Mouse (Mus musculus) limb, embryonic 13.5 days (tissue): Measurements from ENCODE around the gene Lingo4. TPM values are rescaled to one million over a fixed set of nuclear protein-coding genes. Genes with fewer than 3 reads are reported as not detected.

Experiments used
- ATAC-seq: fragments of 200-750 bp; cut with Nextera tagmentation; 2 replicates; pipeline ENCODE4 v1.8.0; 2017; ENCODE audit warnings: low read depth, moderate number of reproducible peaks, moderate TSS enrichment; ENCODE audit not compliant: low FRiP score
- H3K27ac ChIP-seq: fragments of 300-500 bp; sonication (generic); 2 replicates; pipeline ENCODE4 v1.5.1; 2015; ENCODE audit warnings: inconsistent platforms, mild to moderate bottlenecking, moderate library complexity
- H3K27me3 ChIP-seq: fragments of 300-500 bp; sonication (generic); 2 replicates; pipeline ENCODE4 v1.6.1; 2015; ENCODE audit warnings: mild to moderate bottlenecking, inconsistent platforms
- H3K36me3 ChIP-seq: fragments of 300-500 bp; sonication (generic); 2 replicates; pipeline ENCODE4 v1.6.1; 2015; ENCODE audit warnings: inconsistent platforms, mild to moderate bottlenecking, moderate library complexity
- H3K4me1 ChIP-seq: fragments of 300-500 bp; sonication (generic); 2 replicates; pipeline ENCODE4 v1.6.1; 2015; ENCODE audit warnings: inconsistent platforms
- H3K4me2 ChIP-seq: fragments of 300-500 bp; sonication (generic); replicated peaks from 2 replicates; pipeline ENCODE4 v1.6.1; 2015; ENCODE audit warnings: inconsistent platforms, mild to moderate bottlenecking, moderate library complexity
- H3K4me3 ChIP-seq: fragments of 300-500 bp; sonication (generic); 2 replicates; pipeline ENCODE4 v1.5.1; 2015; ENCODE audit warnings: moderate library complexity, mild to moderate bottlenecking, inconsistent platforms
- H3K9ac ChIP-seq: fragments of 300-500 bp; sonication (generic); 2 replicates; pipeline ENCODE4 v1.6.1; 2015; ENCODE audit warnings: mild to moderate bottlenecking, inconsistent platforms
- H3K9me3 ChIP-seq: fragments of 300-500 bp; sonication (generic); 2 replicates; pipeline ENCODE4 v1.6.1; 2016; ENCODE audit warnings: inconsistent platforms
- WGBS: fragments of 180-500 bp; shearing (Covaris S2); methylation state at CpG from one replicate; pipeline ENCODE4 v1.1.7; 2015; 5-methylcytosine and 5-hydroxymethylcytosine counted together
- polyA plus RNA-seq: library from polyadenylated mRNA; unstranded; fragments of >200 nt; fragmentation: Nextera tagmentation; extraction: Ambion mirVana; gene quantifications from 2 replicates; pipeline ENCODE4 v1.2.1, GENCODE M21; 2015

Gene Lingo4
- polyA plus RNA-seq, 1 experiment from 2014 or later, result 0.14 TPM

GRCm38 (mm10) chr3:94373090-94373489 lies 25.2 kb upstream of the Lingo4 start:
- Histone ChIP-seq H3K4me3 (peak overlapping the region; percentile 27), H3K27me3 (peaks cover 8% of the 10 kb centered on the region; the same call in 1 of the 2 replicates), H3K9me3 (no peaks in the 10 kb centered on the region), H3K36me3 (no peaks in the 10 kb centered on the region), H3K4me2 (peak overlapping the region; percentile 60), H3K4me1 (peaks cover 37% of the 10 kb centered on the region), H3K9ac (no peak overlapping the region), H3K27ac (no peak overlapping the region)
- 4% methylated on average over 10 of the region's 10 CpGs for WGBS
- ATAC-seq, result peak; percentile 20

GRCm38 (mm10) chr3:94373597-94374011 lies 24.7 kb upstream of the Lingo4 start:
- Histone ChIP-seq H3K27me3 (peaks cover 8% of the 10 kb centered on the region; the same call in 1 of the 2 replicates), H3K4me1 (peaks cover 37% of the 10 kb centered on the region), H3K9me3 (no peaks in the 10 kb centered on the region), H3K4me2 (peak overlapping the region; percentile 60), H3K9ac (no peak overlapping the region; the same call in 1 of the 2 replicates), H3K27ac (no peak overlapping the region), H3K4me3 (peak overlapping the region; percentile 27), H3K36me3 (no peaks in the 10 kb centered on the region)
- 2% methylated on average over 5 of the region's 5 CpGs for WGBS
- ATAC-seq, result peak; percentile 38; the same call in 1 of the 2 replicates

GRCm38 (mm10) chr3:94374636-94375035 lies 23.7 kb upstream of the Lingo4 start:
- Histone ChIP-seq H3K4me1 (peaks cover 37% of the 10 kb centered on the region), H3K9ac (no peak overlapping the region), H3K9me3 (no peaks in the 10 kb centered on the region), H3K4me3 (no peak overlapping the region), H3K27ac (no peak overlapping the region), H3K36me3 (no peaks in the 10 kb centered on the region), H3K27me3 (peaks cover 8% of the 10 kb centered on the region; the same call in 1 of the 2 replicates), H3K4me2 (no peak overlapping the region)
- ATAC-seq, result no peak

- H3K27ac ChIP-seq, result no peak overlapping the region
- H3K27me3 ChIP-seq, result peaks cover 8% of the 10 kb centered on the region; the same call in 1 of the 2 replicates
- no peak for ATAC-seq
- no peak overlapping the region for H3K4me3 ChIP-seq
- H3K36me3 ChIP-seq, result no peaks in the 10 kb centered on the region
- WGBS, result 75% methylated on average over 2 of the region's 2 CpGs
- H3K4me1 ChIP-seq, result peaks cover 39% of the 10 kb centered on the region
- no peak overlapping the region for H3K9ac ChIP-seq
- no peaks in the 10 kb centered on the region for H3K9me3 ChIP-seq
- no peak overlapping the region for H3K4me2 ChIP-seq
Measured at GRCm38 (mm10) chr3:94375146-94375545, 23.2 kb upstream of the Lingo4 start.

- no peak overlapping the region for H3K4me2 ChIP-seq
- H3K9ac ChIP-seq, result no peak overlapping the region
- H3K36me3 ChIP-seq, result no peaks in the 10 kb centered on the region
- H3K9me3 ChIP-seq, result no peaks in the 10 kb centered on the region
- ATAC-seq, result no peak
- H3K27ac ChIP-seq, result no peak overlapping the region
- peaks cover 42% of the 10 kb centered on the region for H3K4me1 ChIP-seq
- H3K27me3 ChIP-seq, result peaks cover 8% of the 10 kb centered on the region; the same call in 1 of the 2 replicates
- H3K4me3 ChIP-seq, result no peak overlapping the region
- 51% methylated on average over 5 of the region's 5 CpGs for WGBS
Measured at GRCm38 (mm10) chr3:94375861-94376260, 22.5 kb upstream of the Lingo4 start.

- no peaks in the 10 kb centered on the region for H3K36me3 ChIP-seq
- WGBS, result 12% methylated on average over 13 of the region's 13 CpGs
- H3K4me1 ChIP-seq, result peaks cover 32% of the 10 kb centered on the region
- H3K4me2 ChIP-seq, result 0 out of 2 replicates have a peak overlapping the region, but pooled peaks have one; percentile 16
- H3K4me3 ChIP-seq, result no peak overlapping the region
- H3K9me3 ChIP-seq, result no peaks in the 10 kb centered on the region
- no peak overlapping the region for H3K27ac ChIP-seq
- no peak overlapping the region for H3K9ac ChIP-seq
- H3K27me3 ChIP-seq, result peaks cover 8% of the 10 kb centered on the region; the same call in 1 of the 2 replicates
- no peak; the same call in 1 of the 2 replicates for ATAC-seq
Measured at GRCm38 (mm10) chr3:94377028-94377923, 21.0 kb upstream of the Lingo4 start.

GRCm38 (mm10) chr3:94379831-94380510 lies 18.3 kb upstream of the Lingo4 start:
- 0 out of 2 replicates have a peak overlapping the region, but pooled peaks have one; percentile 25 for H3K9ac ChIP-seq
- H3K36me3 ChIP-seq, result no peaks in the 10 kb centered on the region
- peaks cover 6% of the 10 kb centered on the region for H3K27me3 ChIP-seq
- no peak overlapping the region for H3K4me3 ChIP-seq
- peaks cover 13% of the 10 kb centered on the region for H3K4me1 ChIP-seq
- H3K9me3 ChIP-seq, result no peaks in the 10 kb centered on the region
- ATAC-seq, result no peak
- 27% methylated on average over 9 of the region's 9 CpGs for WGBS
- H3K27ac ChIP-seq, result no peak overlapping the region
- no peak overlapping the region for H3K4me2 ChIP-seq

GRCm38 (mm10) chr3:94382308-94382707 lies 16.0 kb upstream of the Lingo4 start:
- WGBS, result 55% methylated on average over 5 of the region's 5 CpGs
- Histone ChIP-seq H3K4me1 (peaks cover 6% of the 10 kb centered on the region), H3K4me3 (no peak overlapping the region), H3K27ac (no peak overlapping the region), H3K9me3 (no peaks in the 10 kb centered on the region), H3K9ac (no peak overlapping the region), H3K27me3 (peaks cover 4% of the 10 kb centered on the region; the same call in 1 of the 2 replicates), H3K4me2 (no peak overlapping the region), H3K36me3 (no peaks in the 10 kb centered on the region)
- ATAC-seq, result no peak

GRCm38 (mm10) chr3:94383476-94383875 lies 14.8 kb upstream of the Lingo4 start:
- ATAC-seq, result no peak
- Histone ChIP-seq H3K27me3 (peaks cover 4% of the 10 kb centered on the region; the same call in 1 of the 2 replicates), H3K4me2 (no peak overlapping the region), H3K9me3 (no peaks in the 10 kb centered on the region), H3K9ac (no peak overlapping the region), H3K4me3 (no peak overlapping the region), H3K27ac (no peak overlapping the region), H3K4me1 (peaks cover 4% of the 10 kb centered on the region; the same call in 1 of the 2 replicates), H3K36me3 (no peaks in the 10 kb centered on the region)
- WGBS, result 71% methylated on average over 3 of the region's 3 CpGs

- peak; percentile 55; the same call in 1 of the 2 replicates for ATAC-seq
- Histone ChIP-seq H3K27me3 (peaks cover 4% of the 10 kb centered on the region; the same call in 1 of the 2 replicates), H3K27ac (no peak overlapping the region), H3K36me3 (no peaks in the 10 kb centered on the region), H3K4me1 (no peaks in the 10 kb centered on the region), H3K9ac (no peak overlapping the region), H3K9me3 (no peaks in the 10 kb centered on the region), H3K4me3 (no peak overlapping the region), H3K4me2 (no peak overlapping the region)
- WGBS, result 52% methylated on average over 4 of the region's 4 CpGs
Measured at GRCm38 (mm10) chr3:94386671-94387070, 11.6 kb upstream of the Lingo4 start.

- ATAC-seq, result no peak
- H3K4me1 ChIP-seq, result no peaks in the 10 kb centered on the region
- H3K9ac ChIP-seq, result no peak overlapping the region
- H3K9me3 ChIP-seq, result no peaks in the 10 kb centered on the region
- no peak overlapping the region for H3K4me2 ChIP-seq
- no peak overlapping the region for H3K4me3 ChIP-seq
- H3K27ac ChIP-seq, result no peak overlapping the region
- H3K27me3 ChIP-seq, result peaks cover 4% of the 10 kb centered on the region; the same call in 1 of the 2 replicates
- H3K36me3 ChIP-seq, result no peaks in the 10 kb centered on the region
- WGBS, result 89% methylated on average over 10 of the region's 10 CpGs
Measured at GRCm38 (mm10) chr3:94387391-94387790, 10.9 kb upstream of the Lingo4 start.

GRCm38 (mm10) chr3:94388047-94388446 lies 10.3 kb upstream of the Lingo4 start:
- Histone ChIP-seq H3K9ac (no peak overlapping the region), H3K9me3 (no peaks in the 10 kb centered on the region), H3K27ac (no peak overlapping the region), H3K36me3 (no peaks in the 10 kb centered on the region), H3K4me1 (no peaks in the 10 kb centered on the region), H3K4me3 (no peak overlapping the region), H3K4me2 (no peak overlapping the region), H3K27me3 (peaks cover 4% of the 10 kb centered on the region; the same call in 1 of the 2 replicates)
- 73% methylated on average over 5 of the region's 5 CpGs for WGBS
- ATAC-seq, result no peak
